11 mouse cellular contexts compared by ENCODE assay signal in the genomic region with DNA sequence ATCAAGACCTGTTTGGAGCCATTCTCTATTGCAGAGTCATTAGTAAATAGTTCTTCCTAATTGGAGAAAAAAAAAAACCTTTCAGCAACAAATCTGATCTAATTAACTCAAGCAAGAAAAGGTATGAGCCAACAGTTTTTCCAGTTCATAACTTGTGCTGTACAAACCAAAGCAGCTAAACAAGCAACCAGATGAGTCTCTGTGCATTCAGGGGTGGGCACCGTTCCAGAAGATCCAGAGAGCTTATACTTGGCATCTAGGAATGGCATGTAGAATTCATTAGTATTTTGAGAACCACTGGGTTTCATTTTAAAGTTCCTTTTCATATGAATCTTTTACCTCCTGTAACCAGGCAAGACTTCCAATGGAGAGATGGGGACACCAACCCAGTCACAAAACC. TPM values are rescaled to one million over a fixed set of nuclear protein-coding genes. Genes with fewer than 3 reads are reported as not detected.
"Had no signal": no experiment of that assay in that cellular context is flagged by ENCODE, and none has a peak within 500 bp of the region (broad histone marks: within the 10 kb centered on the region; RNA-seq: fewer than 3 reads in every experiment).

No protein-coding gene starts in this region.

- H3K9ac ChIP-seq: limb, embryonic 13.5 days; liver, embryonic 14.5 days; midbrain, embryonic 13.5 days had no signal

- H3K4me1 ChIP-seq: midbrain, embryonic 13.5 days had no signal

- H3K4me2 ChIP-seq: limb, embryonic 13.5 days; midbrain, embryonic 13.5 days had no signal

- ATAC-seq: intestine, postnatal 0 days; midbrain, embryonic 13.5 days had no signal

- H3K36me3 ChIP-seq: limb, embryonic 13.5 days; midbrain, embryonic 13.5 days had no signal

- H3K27me3 ChIP-seq: limb, embryonic 13.5 days; midbrain, embryonic 13.5 days had no signal

- H3K27ac ChIP-seq: layer of hippocampus, adult 2 months; limb, embryonic 13.5 days; liver, embryonic 14.5 days; midbrain, embryonic 13.5 days; stomach, postnatal 0 days had no signal

- H3K4me3 ChIP-seq: layer of hippocampus, adult 2 months; limb, embryonic 13.5 days; midbrain, embryonic 13.5 days had no signal

- DNase-seq: left cerebral cortex, postnatal 4 days; lung, adult 18-20 months; right cerebral cortex, adult 18-20 months; thymus, postnatal 4 days had no signal

- H3K9me3 ChIP-seq: limb, embryonic 13.5 days; midbrain, embryonic 13.5 days had no signal

RNA-seq across cellular contexts. Expression of a gene that starts 26.1 kb away (rescaled TPM):
- total RNA-seq: midbrain, postnatal 0 days had no signal
